Mouse (Mus musculus) midbrain, embryonic 13.5 days (tissue): ENCODE measurements around the gene Pxt1. TPM values are rescaled to one million over a fixed set of nuclear protein-coding genes. Genes with fewer than 3 reads are reported as not detected.

Experiments used
- ATAC-seq: fragments of 200-750 bp; cut with Nextera tagmentation; 2 replicates; pipeline ENCODE4 v1.8.0; 2017; ENCODE audit warnings: mild to moderate bottlenecking, moderate TSS enrichment, moderate library complexity
- H3K27ac ChIP-seq: fragments of 300-500 bp; sonication (generic); 2 replicates; pipeline ENCODE4 v1.5.1; 2015; ENCODE audit warnings: inconsistent platforms, mild to moderate bottlenecking, moderate library complexity
- H3K27me3 ChIP-seq: fragments of 300-500 bp; sonication (generic); 2 replicates; pipeline ENCODE4 v1.6.1; 2015; ENCODE audit warnings: mild to moderate bottlenecking, inconsistent platforms
- H3K36me3 ChIP-seq: fragments of 300-500 bp; sonication (generic); 2 replicates; pipeline ENCODE4 v1.6.1; 2015; ENCODE audit warnings: mild to moderate bottlenecking, inconsistent platforms
- H3K4me1 ChIP-seq: fragments of 300-500 bp; sonication (generic); replicated peaks from 2 replicates; pipeline ENCODE4 v1.6.1; 2015; ENCODE audit warnings: inconsistent platforms
- H3K4me2 ChIP-seq: fragments of 300-500 bp; sonication (generic); replicated peaks from 2 replicates; pipeline ENCODE4 v1.6.1; 2015; ENCODE audit warnings: moderate library complexity, mild to moderate bottlenecking, inconsistent platforms
- H3K4me3 ChIP-seq: fragments of 300-500 bp; sonication (generic); replicated peaks from 2 replicates; pipeline ENCODE4 v1.5.1; 2015; ENCODE audit warnings: mild to moderate bottlenecking, inconsistent platforms
- H3K9ac ChIP-seq: fragments of 300-500 bp; sonication (generic); replicated peaks from 2 replicates; pipeline ENCODE4 v1.6.1; 2015; ENCODE audit warnings: mild to moderate bottlenecking, inconsistent platforms
- H3K9me3 ChIP-seq: fragments of 300-500 bp; sonication (generic); 2 replicates; pipeline ENCODE4 v1.6.1; 2016; ENCODE audit warnings: mild to moderate bottlenecking, inconsistent platforms
- WGBS: fragments of 180-500 bp; shearing (Covaris S2); methylation state at CpG from one replicate; pipeline ENCODE4 v1.1.7; 2015; 5-methylcytosine and 5-hydroxymethylcytosine counted together
- polyA plus RNA-seq: library from polyadenylated mRNA; unstranded; fragments of >200 nt; fragmentation: Nextera tagmentation; extraction: Ambion mirVana; gene quantifications from 2 replicates; pipeline ENCODE4 v1.2.1, GENCODE M21; 2015

Gene Pxt1
- polyA plus RNA-seq, 1 experiment from 2014 or later = not detected

- no peak overlapping the region for H3K4me2 ChIP-seq
- H3K27ac ChIP-seq = no peak overlapping the region
- no peak overlapping the region for H3K4me3 ChIP-seq
- H3K9ac ChIP-seq = no peak overlapping the region
- peaks cover 9% of the 10 kb centered on the region for H3K4me1 ChIP-seq
- no peak for ATAC-seq
- 50% methylated on average over 15 of the region's 15 CpGs for WGBS
- no peaks in the 10 kb centered on the region for H3K36me3 ChIP-seq
- H3K27me3 ChIP-seq = no peaks in the 10 kb centered on the region
- H3K9me3 ChIP-seq = no peaks in the 10 kb centered on the region
Observed at GRCm38 (mm10) chr17:28926866-28927635, 16.6 kb downstream of the Pxt1 start.

- H3K27me3 ChIP-seq = no peaks in the 10 kb centered on the region
- ATAC-seq = peak; percentile 54
- no peak overlapping the region for H3K9ac ChIP-seq
- WGBS = 18% methylated on average over 13 of the region's 13 CpGs
- H3K9me3 ChIP-seq = no peaks in the 10 kb centered on the region
- no peak overlapping the region for H3K4me3 ChIP-seq
- peaks cover 9% of the 10 kb centered on the region for H3K4me1 ChIP-seq
- H3K36me3 ChIP-seq = no peaks in the 10 kb centered on the region
- H3K27ac ChIP-seq = no peak overlapping the region
- H3K4me2 ChIP-seq = no peak overlapping the region
Observed at GRCm38 (mm10) chr17:28926380-28926779, 17.3 kb downstream of the Pxt1 start.

GRCm38 (mm10) chr17:28924957-28925595, 18.6 kb downstream of the Pxt1 start:
- ATAC-seq = no peak
- H3K4me2 ChIP-seq = no peak overlapping the region
- no peaks in the 10 kb centered on the region for H3K36me3 ChIP-seq
- H3K27me3 ChIP-seq = no peaks in the 10 kb centered on the region
- no peak overlapping the region for H3K4me3 ChIP-seq
- no peaks in the 10 kb centered on the region for H3K9me3 ChIP-seq
- H3K9ac ChIP-seq = no peak overlapping the region
- peaks cover under 1% of the 10 kb centered on the region for H3K4me1 ChIP-seq
- no peak overlapping the region for H3K27ac ChIP-seq
- 80% methylated on average over 8 of the region's 8 CpGs for WGBS

- H3K4me1 ChIP-seq = no peaks in the 10 kb centered on the region
- no peaks in the 10 kb centered on the region for H3K9me3 ChIP-seq
- no peaks in the 10 kb centered on the region for H3K36me3 ChIP-seq
- no peaks in the 10 kb centered on the region for H3K27me3 ChIP-seq
- H3K27ac ChIP-seq = no peak overlapping the region
- H3K4me3 ChIP-seq = no peak overlapping the region
- 75% methylated on average over 6 of the region's 6 CpGs for WGBS
- H3K9ac ChIP-seq = no peak overlapping the region
- H3K4me2 ChIP-seq = no peak overlapping the region
- no peak for ATAC-seq
Observed at GRCm38 (mm10) chr17:28922096-28922495, 21.5 kb downstream of the Pxt1 start.

- Histone ChIP-seq H3K9me3 (no peaks in the 10 kb centered on the region), H3K36me3 (no peaks in the 10 kb centered on the region), H3K27ac (no peak overlapping the region), H3K4me1 (no peaks in the 10 kb centered on the region), H3K4me3 (no peak overlapping the region), H3K4me2 (no peak overlapping the region), H3K9ac (no peak overlapping the region), H3K27me3 (no peaks in the 10 kb centered on the region)
- 60% methylated on average over 8 of the region's 8 CpGs for WGBS
- ATAC-seq = no peak
Observed at GRCm38 (mm10) chr17:28921086-28921485, 22.6 kb downstream of the Pxt1 start.

GRCm38 (mm10) chr17:28916520-28916919, 27.1 kb downstream of the Pxt1 start:
- Histone ChIP-seq H3K27ac (no peak overlapping the region), H3K36me3 (no peaks in the 10 kb centered on the region), H3K27me3 (no peaks in the 10 kb centered on the region), H3K9me3 (no peaks in the 10 kb centered on the region), H3K4me3 (no peak overlapping the region), H3K4me2 (no peak overlapping the region), H3K4me1 (no peaks in the 10 kb centered on the region), H3K9ac (no peak overlapping the region)
- no peak for ATAC-seq
- WGBS = 96% methylated on average over 1 of the region's 1 CpGs

GRCm38 (mm10) chr17:28915060-28915628, 28.5 kb downstream of the Pxt1 start, which contains the start of gene 4930539E08Rik:
Gene 4930539E08Rik (minus strand): TSS chr17:28915324.
- no peaks in the 10 kb centered on the region for H3K9me3 ChIP-seq
- WGBS = 61% methylated on average over 12 of the region's 12 CpGs
- H3K9ac ChIP-seq = no peak within 1 kb of the TSS
- H3K27ac ChIP-seq = no peak within 1 kb of the TSS
- no peak for ATAC-seq
- H3K4me2 ChIP-seq = no peak within 1 kb of the TSS
- no peaks in the 10 kb centered on the region for H3K36me3 ChIP-seq
- peaks cover 3% of the 10 kb centered on the region; the same call in 1 of the 2 replicates for H3K27me3 ChIP-seq
- H3K4me3 ChIP-seq = no peak within 1 kb of the TSS
- no peaks in the 10 kb centered on the region for H3K4me1 ChIP-seq

- no peaks in the 10 kb centered on the region for H3K36me3 ChIP-seq
- no peak overlapping the region for H3K27ac ChIP-seq
- no peak overlapping the region for H3K9ac ChIP-seq
- H3K27me3 ChIP-seq = peaks cover 14% of the 10 kb centered on the region
- ATAC-seq = no peak
- H3K4me1 ChIP-seq = peaks cover 7% of the 10 kb centered on the region
- H3K9me3 ChIP-seq = no peaks in the 10 kb centered on the region
- no peak overlapping the region for H3K4me3 ChIP-seq
- H3K4me2 ChIP-seq = no peak overlapping the region
- WGBS = 85% methylated on average over 6 of the region's 6 CpGs
Observed at GRCm38 (mm10) chr17:28913940-28914339, 29.7 kb downstream of the Pxt1 start.

- Histone ChIP-seq H3K4me2 (no peak overlapping the region), H3K9me3 (no peaks in the 10 kb centered on the region), H3K9ac (no peak overlapping the region), H3K27me3 (peaks cover 14% of the 10 kb centered on the region), H3K4me1 (peaks cover 7% of the 10 kb centered on the region), H3K36me3 (no peaks in the 10 kb centered on the region), H3K27ac (no peak overlapping the region), H3K4me3 (no peak overlapping the region)
- ATAC-seq = no peak
- WGBS = 79% methylated on average over 5 of the region's 5 CpGs
Observed at GRCm38 (mm10) chr17:28913200-28913599, 30.4 kb downstream of the Pxt1 start.

GRCm38 (mm10) chr17:28910139-28910538, 33.5 kb downstream of the Pxt1 start:
- H3K27ac ChIP-seq = no peak overlapping the region
- no peak overlapping the region for H3K4me2 ChIP-seq
- no peaks in the 10 kb centered on the region for H3K9me3 ChIP-seq
- peaks cover 14% of the 10 kb centered on the region for H3K27me3 ChIP-seq
- no peak overlapping the region for H3K4me3 ChIP-seq
- no peak overlapping the region for H3K9ac ChIP-seq
- no peaks in the 10 kb centered on the region for H3K36me3 ChIP-seq
- H3K4me1 ChIP-seq = peaks cover 11% of the 10 kb centered on the region
- 24% methylated on average over 7 of the region's 7 CpGs for WGBS
- no peak for ATAC-seq

GRCm38 (mm10) chr17:28909252-28909941, 34.2 kb downstream of the Pxt1 start:
- H3K4me1 ChIP-seq = peaks cover 19% of the 10 kb centered on the region
- peak overlapping the region; percentile 19; the same call in 1 of the 2 replicates for H3K4me3 ChIP-seq
- H3K36me3 ChIP-seq = no peaks in the 10 kb centered on the region
- H3K9me3 ChIP-seq = no peaks in the 10 kb centered on the region
- no peak overlapping the region for H3K27ac ChIP-seq
- ATAC-seq = no peak
- 7% methylated on average over 29 of the region's 29 CpGs for WGBS
- H3K27me3 ChIP-seq = peaks cover 14% of the 10 kb centered on the region
- peak overlapping the region; percentile 39 for H3K4me2 ChIP-seq
- no peak overlapping the region for H3K9ac ChIP-seq

GRCm38 (mm10) chr17:28907959-28908358, 35.7 kb downstream of the Pxt1 start:
- Histone ChIP-seq H3K27ac (no peak overlapping the region), H3K9me3 (no peaks in the 10 kb centered on the region), H3K36me3 (no peaks in the 10 kb centered on the region), H3K27me3 (peaks cover 14% of the 10 kb centered on the region), H3K4me3 (no peak overlapping the region), H3K4me1 (peaks cover 22% of the 10 kb centered on the region), H3K4me2 (no peak overlapping the region), H3K9ac (no peak overlapping the region)
- 66% methylated on average over 6 of the region's 7 CpGs for WGBS
- no peak for ATAC-seq
